Mouse (Mus musculus): ENCODE results near the gene Enthd1.

- TF ChIP-seq POLR2A (IDR thresholded peaks at IDR 0.05; ENCODE audit: borderline replicate concordance, insufficient read depth, low read length) (no peak), CTCF (IDR thresholded peaks at IDR 0.05; ENCODE audit: borderline replicate concordance, insufficient read depth, low read depth, low read length) (no peak)
Measured at GRCm38 (mm10) chr15:80531026-80531425, 33.9 kb downstream of the Enthd1 start.
